Mouse (Mus musculus): ENCODE measurements at regions not wholly inside any gene's neighbourhood (a gene's known extent, or its start where the extent isn't known, plus 50 kb on each side); places are given as distances from the start of the nearest gene placed in this dataset.
A peak's percentile ranks its signal among the peaks of the same experiment; 100 is the strongest.

GRCm38 (mm10) chr5:75342599-75342998 is 190.5 kb downstream of the Pdgfra start:
- DNase-seq (ENCODE audit: low read depth, low spot score) = no peak

GRCm38 (mm10) chr5:75346836-75347773 is 195.0 kb downstream of the Pdgfra start:
- DNase-seq (ENCODE audit: low read depth, low spot score) = no peak

GRCm38 (mm10) chr5:75347774-75348116 is 195.7 kb downstream of the Pdgfra start:
- peak; percentile 11 for DNase-seq (ENCODE audit: low read depth, low spot score)

- DNase-seq (ENCODE audit: low read depth, low spot score) = no peak
Measured at GRCm38 (mm10) chr5:75355266-75355665, 203.2 kb downstream of the Pdgfra start.

- DNase-seq (ENCODE audit: low read depth, low spot score) = no peak
Measured at GRCm38 (mm10) chr5:75358869-75359268, 206.8 kb downstream of the Pdgfra start.

- no peak for DNase-seq (ENCODE audit: low read depth, low spot score)
Measured at GRCm38 (mm10) chr5:75363832-75364231, 210.9 kb upstream of the Kit start.

GRCm38 (mm10) chr5:75367282-75367681 is 207.4 kb upstream of the Kit start:
- DNase-seq (ENCODE audit: low read depth, low spot score) = no peak

GRCm38 (mm10) chr5:75368691-75369090 is 206.0 kb upstream of the Kit start:
- DNase-seq (ENCODE audit: low read depth, low spot score) = no peak

GRCm38 (mm10) chr5:75372849-75373248 is 201.9 kb upstream of the Kit start:
- DNase-seq (ENCODE audit: low read depth, low spot score) = peak; percentile 34

GRCm38 (mm10) chr5:75377311-75378300 is 197.1 kb upstream of the Kit start:
- no peak for DNase-seq (ENCODE audit: low read depth, low spot score)

- no peak for DNase-seq (ENCODE audit: low read depth, low spot score)
Measured at GRCm38 (mm10) chr5:75378655-75379054, 196.1 kb upstream of the Kit start.

- DNase-seq (ENCODE audit: low read depth, low spot score) = peak; percentile 37
Measured at GRCm38 (mm10) chr5:75380340-75380739, 194.4 kb upstream of the Kit start.

- no peak for DNase-seq (ENCODE audit: low read depth, low spot score)
Measured at GRCm38 (mm10) chr5:75382138-75382537, 192.6 kb upstream of the Kit start.

- no peak for DNase-seq (ENCODE audit: low read depth, low spot score)
Measured at GRCm38 (mm10) chr5:75387886-75388454, 186.7 kb upstream of the Kit start.

- no peak for DNase-seq (ENCODE audit: low read depth, low spot score)
Measured at GRCm38 (mm10) chr5:75388699-75389260, 185.9 kb upstream of the Kit start.

- DNase-seq (ENCODE audit: low read depth, low spot score) = no peak
Measured at GRCm38 (mm10) chr5:75389433-75389971, 185.2 kb upstream of the Kit start.

GRCm38 (mm10) chr5:75398820-75399219 is 175.9 kb upstream of the Kit start:
- DNase-seq (ENCODE audit: low read depth, low spot score) = no peak

- DNase-seq (ENCODE audit: low read depth, low spot score) = no peak
Measured at GRCm38 (mm10) chr5:75401734-75402133, 173.0 kb upstream of the Kit start.

- no peak for DNase-seq (ENCODE audit: low read depth, low spot score)
Measured at GRCm38 (mm10) chr5:75402631-75403030, 172.1 kb upstream of the Kit start.

GRCm38 (mm10) chr5:75403531-75403930 is 171.2 kb upstream of the Kit start:
- DNase-seq (ENCODE audit: low read depth, low spot score) = no peak

- no peak for DNase-seq (ENCODE audit: low read depth, low spot score)
Measured at GRCm38 (mm10) chr5:75404601-75405285, 170.0 kb upstream of the Kit start.
